Mouse (Mus musculus) thymus, adult 2 months (tissue): Measurements from ENCODE around the gene Akirin2. TPM values are rescaled to one million over a fixed set of nuclear protein-coding genes. Genes with fewer than 3 reads are reported as not detected.
A peak's percentile ranks its signal among the peaks of the same experiment; 100 is the strongest.

Experiments
- DNase-seq: peaks from one replicate; pipeline ENCODE4 v3.0.0; 2021
- H3K27ac ChIP-seq: fragments of 200-500 bp; 2 replicates; pipeline ENCODE4 v1.5.1; 2012; ENCODE audit warnings: low read length, control low read depth; ENCODE audit not compliant: control insufficient read depth, insufficient read depth
- H3K27me3 ChIP-seq: fragments of 200-500 bp; 2 replicates; pipeline ENCODE4 v1.6.1; 2012; ENCODE audit warnings: mild to moderate bottlenecking, low read length, moderate library complexity, mixed read lengths; ENCODE audit not compliant: control insufficient read depth, insufficient read depth
- H3K36me3 ChIP-seq: fragments of 200-500 bp; 2 replicates; pipeline ENCODE4 v1.6.1; 2012; ENCODE audit warnings: mild to moderate bottlenecking, low read length, moderate library complexity; ENCODE audit not compliant: control insufficient read depth, insufficient read depth
- H3K4me1 ChIP-seq: fragments of 200-500 bp; replicated peaks from 2 replicates; pipeline ENCODE4 v1.6.1; 2012; ENCODE audit warnings: low read length; ENCODE audit not compliant: control insufficient read depth, insufficient read depth
- H3K4me3 ChIP-seq: fragments of 200-500 bp; 2 replicates; pipeline ENCODE4 v1.5.1; 2012; ENCODE audit warnings: mild to moderate bottlenecking, low read length, control low read depth, moderate library complexity; ENCODE audit not compliant: control insufficient read depth, insufficient read depth
- CTCF ChIP-seq: fragments of 200-500 bp; IDR thresholded peaks from 2 replicates; pipeline ENCODE4 v1.5.1; 2012; ENCODE audit warnings: mild to moderate bottlenecking, control low read depth, low read length, moderate library complexity, borderline replicate concordance; ENCODE audit not compliant: control insufficient read depth, poor library complexity, insufficient read depth; ENCODE audit errors: extremely low read depth
- POLR2A ChIP-seq: fragments of 200-500 bp; IDR thresholded peaks from 2 replicates; pipeline ENCODE4 v1.6.1; 2012; ENCODE audit warnings: mild to moderate bottlenecking, low read length, control low read depth, moderate library complexity; ENCODE audit not compliant: control insufficient read depth, poor library complexity, insufficient read depth; ENCODE audit errors: extremely low read depth
- WGBS: fragments of 180-500 bp; shearing (Covaris S2); methylation state at CpG from one replicate; pipeline ENCODE4 v1.1.7; 2018; 5-methylcytosine and 5-hydroxymethylcytosine counted together
- polyA plus RNA-seq: library from polyadenylated mRNA; depleted of rRNA; stranded (reverse); fragments of >200 nt; gene quantifications from 2 replicates; pipeline ENCODE4 v1.2.3, GENCODE M21; 2012; rRNA removed

Akirin2 gene
- polyA plus RNA-seq = 39.3 and 49.2 TPM in 2 replicates

- H3K4me3 ChIP-seq = peak within 1 kb of the TSS; percentile 81
- peaks cover 4% of the 10 kb centered on the region for H3K4me1 ChIP-seq
- peaks cover 4% of the 10 kb centered on the region; the same call in 1 of the 2 replicates for H3K36me3 ChIP-seq
- TF ChIP-seq POLR2A (no peak), CTCF (no peak)
- H3K27me3 ChIP-seq = no peaks in the 10 kb centered on the region
- WGBS = under 1% methylated on average over 53 of the region's 53 CpGs
- H3K27ac ChIP-seq = peak within 1 kb of the TSS; percentile 51
- DNase-seq = no peak
Observed at GRCm38 (mm10) chr4:34550748-34551097, at the start of gene Akirin2. TSS of gene Akirin2 (plus strand) at chr4:34550937.

GRCm38 (mm10) chr4:34510305-34510704 is 40.4 kb upstream of the Akirin2 start:
- Histone ChIP-seq H3K36me3 (no peaks in the 10 kb centered on the region), H3K27me3 (no peaks in the 10 kb centered on the region), H3K4me1 (no peaks in the 10 kb centered on the region), H3K27ac (no peak overlapping the region), H3K4me3 (no peak overlapping the region)
- 86% methylated on average over 3 of the region's 3 CpGs for WGBS
- TF ChIP-seq CTCF (no peak), POLR2A (no peak)
- DNase-seq = no peak

- TF ChIP-seq POLR2A (no peak), CTCF (no peak)
- 49% methylated on average over 3 of the region's 3 CpGs for WGBS
- Histone ChIP-seq H3K4me3 (no peak overlapping the region), H3K27me3 (no peaks in the 10 kb centered on the region), H3K27ac (no peak overlapping the region), H3K36me3 (no peaks in the 10 kb centered on the region), H3K4me1 (no peaks in the 10 kb centered on the region)
- DNase-seq = no peak
Observed at GRCm38 (mm10) chr4:34522846-34523245, 27.9 kb upstream of the Akirin2 start.

- no peak for DNase-seq
- Histone ChIP-seq H3K27me3 (no peaks in the 10 kb centered on the region), H3K4me3 (no peak overlapping the region), H3K4me1 (no peaks in the 10 kb centered on the region), H3K36me3 (no peaks in the 10 kb centered on the region), H3K27ac (no peak overlapping the region)
- TF ChIP-seq POLR2A (no peak), CTCF (no peak)
- WGBS = 98% methylated on average over 4 of the region's 4 CpGs
Observed at GRCm38 (mm10) chr4:34523586-34523985, 27.2 kb upstream of the Akirin2 start.

GRCm38 (mm10) chr4:34526771-34527170 is 24.0 kb upstream of the Akirin2 start:
- no peak for DNase-seq
- 42% methylated on average over 3 of the region's 3 CpGs for WGBS

GRCm38 (mm10) chr4:34528430-34529100 is 22.2 kb upstream of the Akirin2 start:
- Histone ChIP-seq H3K27me3 (no peaks in the 10 kb centered on the region), H3K36me3 (no peaks in the 10 kb centered on the region), H3K4me1 (no peaks in the 10 kb centered on the region), H3K27ac (no peak overlapping the region), H3K4me3 (no peak overlapping the region)
- WGBS = 76% methylated on average over 1 of the region's 1 CpGs
- no peak for DNase-seq
- TF ChIP-seq POLR2A (no peak), CTCF (no peak)

More at GRCm38 (mm10) chr4:34526771-34527170, 24.0 kb upstream of the Akirin2 start:
- Histone ChIP-seq H3K36me3 (no peaks in the 10 kb centered on the region), H3K27me3 (no peaks in the 10 kb centered on the region), H3K4me3 (no peak overlapping the region), H3K27ac (no peak overlapping the region), H3K4me1 (no peaks in the 10 kb centered on the region)
- TF ChIP-seq CTCF = no peak
- TF ChIP-seq POLR2A = no peak
